Mouse (Mus musculus): ENCODE data around the gene Cfap43. TPM values are rescaled to one million over a fixed set of nuclear protein-coding genes. Genes with fewer than 3 reads are reported as not detected.

Gene Cfap43
- total and polyA plus RNA-seq, 3 experiments: 3.2 to 12.7 (median 11.7) TPM

GRCm38 (mm10) chr19:47919966-47920375 is 884 bp upstream of the Cfap43 start:
- H3K27ac ChIP-seq (ENCODE audit: insufficient read depth, low read depth): no peak overlapping the region

DNA sequence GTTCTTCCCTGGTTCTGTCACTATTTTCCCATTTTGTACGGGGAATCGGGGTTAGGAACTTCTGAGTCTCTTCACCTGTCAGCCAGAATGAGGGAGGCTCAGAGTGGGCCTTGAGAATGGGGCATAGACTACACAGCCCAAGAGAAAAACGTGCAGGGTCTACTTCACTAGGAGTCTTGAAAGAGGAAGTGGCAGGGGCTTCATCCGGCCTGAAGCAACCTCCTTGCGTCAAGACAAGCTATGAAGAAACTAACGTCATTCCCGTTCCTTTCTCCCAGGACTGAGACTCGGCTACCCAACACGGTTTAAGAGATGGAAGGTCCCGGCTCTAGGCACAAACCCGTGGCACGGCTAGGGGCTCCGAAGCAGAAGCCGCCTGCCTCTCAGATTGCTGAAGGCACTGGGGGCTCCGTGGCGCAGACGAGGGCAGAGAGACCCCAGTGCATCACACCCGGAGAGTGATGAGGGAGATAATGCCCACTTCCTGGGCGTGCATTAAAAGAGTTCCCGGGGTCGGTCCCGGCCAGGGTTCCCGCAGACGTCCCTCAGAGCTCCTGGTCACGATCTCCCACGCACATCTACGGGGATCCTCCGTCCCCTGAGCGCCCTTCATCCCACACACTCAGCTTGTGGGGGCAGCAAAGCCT is 509 bp downstream of the Cfap43 start:
- Histone ChIP-seq H3K36me3 (replicated peaks in 1 of 2; ENCODE audit: control insufficient read depth in 1 of 2, insufficient read depth in 1 of 2, low read length in 1 of 2) (peaks cover 0 to 26% of the 10 kb centered on the region in 2 experiments), H3K4me3 (replicated peaks in 1 of 3; ENCODE audit: low read depth in 2 of 3, low read length in 2 of 3, poor library complexity in 1 of 3) (peak overlapping the region; percentile 97 to 99 (median 97)), H3K79me2 (replicated peaks; ENCODE audit: control insufficient read depth, extremely low read depth, insufficient read depth, poor library complexity, severe bottlenecking) (peaks cover 16% of the 10 kb centered on the region; the same call in 1 of the 2 replicates), H3K27ac (ENCODE audit: insufficient read depth, low read depth) (peak overlapping the region; percentile 48), H3K9me3 (replicated peaks; ENCODE audit: low read length) (no peaks in the 10 kb centered on the region), H3K4me1 (ENCODE audit: control insufficient read depth in 1 of 2, insufficient read depth in 2 of 2) (peaks cover 14 to 43% of the 10 kb centered on the region in 2 experiments), H3K27me3 (replicated peaks) (no peaks in the 10 kb centered on the region), H3K9ac (ENCODE audit: insufficient read depth, low read depth) (peak overlapping the region; percentile 79), H3K4me2 (ENCODE audit: insufficient read depth, low read depth, poor library complexity, severe bottlenecking) (peak overlapping the region; percentile 91)
- in situ Hi-C loops (cut with MboI; ENCODE audit: low pct_ligation_motif_present, low pct_unique_long_range_greater_than_20kb, low sequenced_read_pairs) (no loop called here), dilution Hi-C loops (cut with MboI; ENCODE audit: extremely low pct_ligation_motif_present, extremely low pct_unique_long_range_greater_than_20kb, low sequenced_read_pairs) (no loop called here)
- DNase-seq (ENCODE audit: extremely low read depth): peak; percentile 63
- TF ChIP-seq ETS1 (conservative IDR thresholded peaks at IDR 0.05; ENCODE audit: low read depth, low read length) (0 out of 2 replicates have a peak, but pooled peaks have one; percentile 11), GABPA (IDR thresholded peaks at IDR 0.05; ENCODE audit: insufficient replicate concordance, low read depth, low read length) (no peak), USF1 (IDR thresholded peaks at IDR 0.05; ENCODE audit: low read depth, low read length) (no peak), TCF12 (IDR thresholded peaks at IDR 0.05; ENCODE audit: low read depth, low read length) (no peak), BHLHE40 (IDR thresholded peaks at IDR 0.05; ENCODE audit: low read depth, low read length) (peak; percentile 79), UBTF (IDR thresholded peaks at IDR 0.05; ENCODE audit: low read depth, low read length) (no peak), CTCF (conservative IDR thresholded peaks at IDR 0.05 in 1 of 2, IDR thresholded peaks at IDR 0.05 in 1 of 2; ENCODE audit: low read depth in 2 of 2, low read length in 2 of 2) (no peak), NELFE (IDR thresholded peaks at IDR 0.05; ENCODE audit: low read depth, low read length) (0 out of 2 replicates have a peak, but pooled peaks have one; percentile 30), PAX5 (IDR thresholded peaks at IDR 0.05; ENCODE audit: low read length) (no peak), SIN3A (IDR thresholded peaks at IDR 0.05; ENCODE audit: low read length) (peak; percentile 51; the same call in 1 of the 2 replicates), ZMIZ1 (IDR thresholded peaks at IDR 0.05; ENCODE audit: low read depth, low read length) (no peak), IRF4 (IDR thresholded peaks at IDR 0.05; ENCODE audit: low read depth, low read length) (no peak), MAX (IDR thresholded peaks at IDR 0.05; ENCODE audit: low read length) (peak; percentile 36; the same call in 1 of the 2 replicates), KAT2A (IDR thresholded peaks at IDR 0.05; ENCODE audit: insufficient replicate concordance, low read length) (no peak), EP300 (IDR thresholded peaks at IDR 0.05; ENCODE audit: low read length) (0 out of 2 replicates have a peak, but pooled peaks have one; percentile 18), CHD1 (IDR thresholded peaks at IDR 0.05; ENCODE audit: low read depth, low read length) (no peak), ZNF384 (IDR thresholded peaks at IDR 0.05; ENCODE audit: low read depth, low read length) (no peak), RCOR1 (conservative IDR thresholded peaks at IDR 0.05; ENCODE audit: low read depth, low read length) (no peak), RAD21 (IDR thresholded peaks at IDR 0.05; ENCODE audit: low read depth, low read length) (no peak), SMC3 (IDR thresholded peaks at IDR 0.05; ENCODE audit: low read depth, low read length) (no peak), ZC3H11A (IDR thresholded peaks at IDR 0.05; ENCODE audit: low read depth, low read length) (no peak), MAFK (IDR thresholded peaks at IDR 0.05; ENCODE audit: insufficient replicate concordance, low read length) (no peak), USF2 (conservative IDR thresholded peaks at IDR 0.05; ENCODE audit: low read depth, low read length) (no peak), MEF2A (IDR thresholded peaks at IDR 0.05; ENCODE audit: borderline replicate concordance, low read depth, low read length) (no peak), TBP (conservative IDR thresholded peaks at IDR 0.05; ENCODE audit: low read depth, low read length) (0 out of 2 replicates have a peak, but pooled peaks have one; percentile 22), JUND (conservative IDR thresholded peaks at IDR 0.05; ENCODE audit: low read depth, low read length) (no peak), ZKSCAN1 (IDR thresholded peaks at IDR 0.05; ENCODE audit: borderline replicate concordance, low read depth, low read length) (no peak), NRF1 (IDR thresholded peaks at IDR 0.05; ENCODE audit: low read depth, low read length) (no peak), MYC (IDR thresholded peaks at IDR 0.05; ENCODE audit: low read depth, low read length) (no peak), HCFC1 (IDR thresholded peaks at IDR 0.05; ENCODE audit: low read depth, low read length) (no peak)

More at GRCm38 (mm10) chr19:47919966-47920375, 884 bp upstream of the Cfap43 start:
- H3K4me1 ChIP-seq (ENCODE audit: control insufficient read depth in 1 of 2, insufficient read depth in 2 of 2): peaks cover 14 to 34% of the 10 kb centered on the region in 2 experiments
- dilution Hi-C loops (cut with MboI; ENCODE audit: extremely low pct_ligation_motif_present, extremely low pct_unique_long_range_greater_than_20kb, low sequenced_read_pairs) (no loop called here), in situ Hi-C loops (cut with MboI; ENCODE audit: low pct_ligation_motif_present, low pct_unique_long_range_greater_than_20kb, low sequenced_read_pairs) (no loop called here)
- peaks cover 15% of the 10 kb centered on the region; the same call in 1 of the 2 replicates for H3K79me2 ChIP-seq (replicated peaks; ENCODE audit: control insufficient read depth, extremely low read depth, insufficient read depth, poor library complexity, severe bottlenecking)
- H3K9me3 ChIP-seq (replicated peaks; ENCODE audit: low read length): no peaks in the 10 kb centered on the region
- peak overlapping the region; percentile 30 for H3K9ac ChIP-seq (ENCODE audit: insufficient read depth, low read depth)
- DNase-seq (ENCODE audit: extremely low read depth): no peak
- H3K27me3 ChIP-seq (replicated peaks): no peaks in the 10 kb centered on the region
- H3K4me2 ChIP-seq (ENCODE audit: insufficient read depth, low read depth, poor library complexity, severe bottlenecking): peak overlapping the region; percentile 56
- H3K36me3 ChIP-seq (replicated peaks in 1 of 2; ENCODE audit: control insufficient read depth in 1 of 2, insufficient read depth in 1 of 2, low read length in 1 of 2): peaks cover 0 to 12% of the 10 kb centered on the region in 2 experiments
- H3K4me3 ChIP-seq (replicated peaks in 1 of 3; ENCODE audit: low read depth in 2 of 3, low read length in 2 of 3, poor library complexity in 1 of 3): peak overlapping the region in 2 of 3 experiments; percentile 97 to 99
- TF ChIP-seq UBTF (IDR thresholded peaks at IDR 0.05; ENCODE audit: low read depth, low read length): no peak
- TF ChIP-seq ZKSCAN1 (IDR thresholded peaks at IDR 0.05; ENCODE audit: borderline replicate concordance, low read depth, low read length): no peak
- TF ChIP-seq SIN3A (IDR thresholded peaks at IDR 0.05; ENCODE audit: low read length): no peak
